In genomic region chr7:79472792-79473191, GRCm38 (mm10) we compare ENCODE assay signal across 12 mouse cellular contexts. TPM values are rescaled to one million over a fixed set of nuclear protein-coding genes. Genes with fewer than 3 reads are reported as not detected.
DNase-seq lines count a peak whose midpoint lies in the region; ATAC-seq and TF ChIP-seq lines count a peak whose summit lies in the region.
"Had no signal": no experiment of that assay in that cellular context is flagged by ENCODE, and none has a peak within 500 bp of the region (broad histone marks: within the 10 kb centered on the region; RNA-seq: fewer than 3 reads in every experiment).

No protein-coding gene starts in this region.

- H3K4me2 ChIP-seq in lung, embryonic 14.5 days = no peak overlapping the region

- peak; percentile 55 for DNase-seq in CD4-positive, CD25-positive, alpha-beta regulatory T cell, adult 2 months (ENCODE audit: low read depth, low spot score)
- DNase-seq in lung, embryonic 14.5 days = no peak
- no peak for DNase-seq in lung, postnatal 25 days (ENCODE audit: low spot score)
- peak; percentile 89 for DNase-seq in ZHBTc4 (ENCODE audit: low read depth, low spot score)
- peak; percentile 45 for DNase-seq in splenic B cell, adult 2 months (ENCODE audit: low read depth, low spot score)
- DNase-seq in left cerebral cortex, adult 8-10 months (ENCODE audit: low spot score in 2 of 2) = no peak
- DNase-seq: adrenal gland, adult 8-10 months; cerebellum, postnatal 14 days; gastrocnemius, postnatal 25 days; lung, postnatal 36 days had no signal

- 60% methylated on average over 2 of the region's 2 CpGs for WGBS in lung, embryonic 14.5 days

- no peak overlapping the region for H3K9ac ChIP-seq in lung, embryonic 14.5 days

- no peaks in the 10 kb centered on the region for H3K27me3 ChIP-seq in lung, embryonic 14.5 days (ENCODE audit: insufficient read depth, low read length)
- no peaks in the 10 kb centered on the region for H3K27me3 ChIP-seq in splenic B cell, adult 2 months (ENCODE audit: control insufficient read depth, insufficient read depth, low read length, poor library complexity, severe bottlenecking)

- H3K9me3 ChIP-seq in lung, embryonic 14.5 days (ENCODE audit: low read depth, low read length) = no peaks in the 10 kb centered on the region

- no peak overlapping the region for H3K4me3 ChIP-seq in lung, embryonic 14.5 days (ENCODE audit: low read depth, low read length)

- ATAC-seq in CD4-positive, CD25-positive, alpha-beta regulatory T cell, adult 4 months = no peak
- no peak for ATAC-seq in lung, embryonic 14.5 days (ENCODE audit: insufficient read depth)
- no peak for ATAC-seq in frontal cortex, adult (ENCODE audit: low TSS enrichment)

- TF ChIP-seq CTCF in lung, embryonic 14.5 days (IDR thresholded peaks at IDR 0.05; ENCODE audit: low read depth) = peak; percentile 56

- H3K27ac ChIP-seq in lung, embryonic 14.5 days (ENCODE audit: low read depth) = no peak overlapping the region

- no peaks in the 10 kb centered on the region for H3K36me3 ChIP-seq in lung, embryonic 14.5 days (ENCODE audit: insufficient read depth)
- no peaks in the 10 kb centered on the region for H3K36me3 ChIP-seq in splenic B cell, adult 2 months (ENCODE audit: control insufficient read depth, insufficient read depth, low read length, poor library complexity, severe bottlenecking)

- H3K4me1 ChIP-seq in lung, embryonic 14.5 days (ENCODE audit: insufficient read depth) = no peaks in the 10 kb centered on the region

RNA-seq across cellular contexts. Expression of gene Polg, which starts 6.6 kb away (rescaled TPM):
- 10 to 100 TPM; 29.3 to 34.8 TPM for polyA plus RNA-seq in CD4-positive, CD25-positive, alpha-beta regulatory T cell, adult 4 months (2017; shearing (Covaris generic))
- polyA plus RNA-seq in lung, embryonic 14.5 days (2014; fragmentation: Nextera tagmentation; extraction: Ambion mirVana) = 53.9 and 65.0 TPM in 2 replicates
- 100 to 1,000 TPM in 1 of 4 experiments, 10 to 100 TPM in 3; 81.6 to 112 (median 91.0) TPM for total RNA-seq in left cerebral cortex, adult 8-10 months (2022)

Comparison
In these comparisons a context has a peak if more than half of its experiments do, and no peak if none do; other contexts are left out.
1. DNase-seq: peak in CD4-positive, CD25-positive, alpha-beta regulatory T cell, adult 2 months (single experiment), ZHBTc4 (single experiment) and splenic B cell, adult 2 months (single experiment); none in lung, embryonic 14.5 days (single experiment), lung, postnatal 25 days (single experiment) and left cerebral cortex, adult 8-10 months (0 of 2).